Mouse (Mus musculus): Measurements from ENCODE around the gene Hcn1. TPM values are rescaled to one million over a fixed set of nuclear protein-coding genes. Genes with fewer than 3 reads are reported as not detected.
A peak's percentile ranks its signal among the peaks of the same experiment; 100 is the strongest.

The Hcn1 gene
- polyA plus RNA-seq, 1 experiment from 2014 or later = 0.67 TPM

DNA sequence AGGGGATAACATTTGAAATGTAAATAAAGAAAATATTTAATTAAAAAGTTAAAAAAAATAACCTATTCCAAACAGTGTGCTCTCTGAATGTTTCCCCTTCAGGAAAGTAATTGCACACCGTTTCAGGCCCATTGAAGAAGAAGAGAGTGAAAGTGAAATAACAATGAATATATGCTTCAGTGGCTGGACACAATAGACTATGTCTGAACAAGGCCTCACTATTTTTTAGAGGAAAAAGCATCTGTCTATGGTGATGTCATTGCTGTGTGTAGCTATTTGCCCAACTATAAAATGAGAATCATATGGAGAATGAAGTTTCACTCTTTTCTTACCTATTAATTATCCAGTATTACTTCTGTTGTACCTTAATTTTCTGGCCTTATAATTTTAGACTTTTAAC lies 234.5 kb downstream of the Hcn1 start:
- 7% methylated on average over 1 of the region's 1 CpGs for WGBS
- ATAC-seq = no peak

DNA sequence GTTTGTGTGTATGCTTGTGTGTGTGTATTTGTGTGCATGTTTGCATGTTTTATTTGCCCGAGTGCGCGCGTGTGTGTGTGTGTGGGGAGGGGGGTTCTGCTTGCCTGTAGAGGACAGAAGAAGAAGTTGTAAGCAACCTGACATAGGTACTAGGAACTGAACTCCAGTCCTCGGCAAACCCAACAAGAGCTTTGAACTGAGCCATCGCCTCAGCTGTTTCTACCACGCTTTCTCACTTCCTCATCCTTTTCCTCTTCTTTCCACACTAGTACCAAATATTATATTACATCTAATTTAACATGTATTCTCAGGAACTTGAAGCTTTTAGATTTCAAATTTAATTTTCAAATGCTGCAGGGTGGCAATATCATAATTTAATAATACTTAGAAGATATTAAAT lies 236.1 kb downstream of the Hcn1 start:
- Histone ChIP-seq H3K27me3 (replicated peaks; ENCODE audit: control insufficient read depth, insufficient read depth, low read length) (no peaks in the 10 kb centered on the region), H3K27ac (ENCODE audit: low read length) (no peak overlapping the region), H3K4me2 (ENCODE audit: low read length) (no peak overlapping the region), H3K4me3 (replicated peaks; ENCODE audit: low read length) (no peak overlapping the region), H3K9ac (replicated peaks; ENCODE audit: low read depth, low read length) (no peak overlapping the region), H3K36me3 (ENCODE audit: control insufficient read depth, insufficient read depth) (no peaks in the 10 kb centered on the region), H3K9me3 (ENCODE audit: control insufficient read depth, low read length) (no peaks in the 10 kb centered on the region), H3K4me1 (replicated peaks; ENCODE audit: control insufficient read depth, insufficient read depth, low read length) (no peaks in the 10 kb centered on the region)
- 97% methylated on average over 7 of the region's 7 CpGs for WGBS
- ATAC-seq = no peak

More for the DNA sequence above, 234.5 kb downstream of the Hcn1 start:
- Histone ChIP-seq H3K9me3 (ENCODE audit: control insufficient read depth, low read length) (no peaks in the 10 kb centered on the region), H3K27ac (ENCODE audit: low read length) (no peak overlapping the region), H3K4me1 (replicated peaks; ENCODE audit: control insufficient read depth, insufficient read depth, low read length) (no peaks in the 10 kb centered on the region), H3K36me3 (ENCODE audit: control insufficient read depth, insufficient read depth) (no peaks in the 10 kb centered on the region), H3K4me2 (ENCODE audit: low read length) (no peak overlapping the region), H3K9ac (replicated peaks; ENCODE audit: low read depth, low read length) (no peak overlapping the region), H3K4me3 (replicated peaks; ENCODE audit: low read length) (no peak overlapping the region), H3K27me3 (replicated peaks; ENCODE audit: control insufficient read depth, insufficient read depth, low read length) (no peaks in the 10 kb centered on the region)

DNA sequence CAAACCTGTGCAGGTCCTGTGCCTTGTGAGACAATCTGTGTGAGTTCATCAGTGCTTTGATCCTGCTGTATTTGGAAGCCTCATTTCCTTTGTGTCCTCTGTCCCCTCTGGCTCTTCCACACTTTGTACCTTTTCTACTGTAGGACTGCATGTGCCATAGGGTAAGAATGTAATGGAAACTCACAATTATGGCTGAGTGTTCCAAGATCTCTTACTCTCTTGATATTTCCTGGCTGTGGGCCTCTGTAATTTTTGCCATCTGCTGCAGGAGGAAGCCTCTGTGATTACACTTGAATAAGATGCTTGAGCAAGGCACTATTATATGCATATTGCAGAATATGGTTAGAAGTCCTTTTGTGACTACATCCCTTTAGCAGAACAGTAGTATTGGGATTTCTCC lies 240.2 kb downstream of the Hcn1 start:
- no peak overlapping the region for H3K9ac ChIP-seq (replicated peaks; ENCODE audit: low read depth, low read length)
- H3K36me3 ChIP-seq (ENCODE audit: control insufficient read depth, insufficient read depth) = no peaks in the 10 kb centered on the region
- no peak overlapping the region for H3K4me3 ChIP-seq (replicated peaks; ENCODE audit: low read length)
- H3K4me1 ChIP-seq (replicated peaks; ENCODE audit: control insufficient read depth, insufficient read depth, low read length) = no peaks in the 10 kb centered on the region
- no peaks in the 10 kb centered on the region for H3K27me3 ChIP-seq (replicated peaks; ENCODE audit: control insufficient read depth, insufficient read depth, low read length)
- no peak for ATAC-seq
- no peak overlapping the region for H3K4me2 ChIP-seq (ENCODE audit: low read length)
- no peaks in the 10 kb centered on the region for H3K9me3 ChIP-seq (ENCODE audit: control insufficient read depth, low read length)
- H3K27ac ChIP-seq (ENCODE audit: low read length) = no peak overlapping the region

DNA sequence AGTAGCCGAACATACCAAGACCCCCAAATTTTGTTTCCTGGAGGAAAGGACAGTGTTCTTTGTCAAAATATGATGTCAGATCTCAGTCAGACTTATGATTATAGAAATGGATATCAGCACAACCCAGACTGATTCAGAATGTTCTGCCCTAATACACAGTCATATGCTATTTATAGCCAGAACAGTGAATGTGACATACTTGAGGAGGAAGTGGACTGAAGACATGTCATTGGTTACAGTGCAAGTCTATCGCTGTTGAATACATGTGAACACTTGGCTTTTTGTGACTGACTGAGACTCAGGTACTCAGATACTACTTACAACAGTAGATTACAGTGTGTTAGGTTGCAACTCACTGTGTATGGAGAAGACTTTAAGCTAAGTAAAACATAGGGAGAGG lies 245.2 kb downstream of the Hcn1 start:
- no peak for ATAC-seq
- WGBS = 98% methylated on average over 2 of the region's 2 CpGs

DNA sequence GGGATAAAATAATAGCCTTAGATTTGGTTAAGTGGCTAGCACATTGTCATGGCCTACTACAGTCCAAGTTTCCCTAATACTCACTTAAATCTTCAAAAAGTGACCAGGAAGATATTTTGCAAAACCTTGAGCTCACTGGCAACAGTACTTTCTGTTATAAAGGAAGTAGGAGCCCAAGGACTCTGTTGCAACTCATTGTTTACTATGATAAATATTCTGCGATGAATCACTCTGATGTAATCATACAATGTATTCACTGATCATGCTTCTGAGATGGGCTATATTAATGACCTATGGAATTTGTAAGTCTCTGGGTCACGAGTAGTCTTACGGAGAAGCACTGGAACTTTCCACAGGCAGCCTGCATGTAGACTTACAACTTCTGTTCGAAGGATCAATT lies 246.6 kb downstream of the Hcn1 start:
- Histone ChIP-seq H3K36me3 (ENCODE audit: control insufficient read depth, insufficient read depth) (no peaks in the 10 kb centered on the region), H3K9ac (replicated peaks; ENCODE audit: low read depth, low read length) (no peak overlapping the region), H3K27me3 (replicated peaks; ENCODE audit: control insufficient read depth, insufficient read depth, low read length) (no peaks in the 10 kb centered on the region), H3K27ac (ENCODE audit: low read length) (no peak overlapping the region), H3K4me2 (ENCODE audit: low read length) (no peak overlapping the region), H3K4me3 (replicated peaks; ENCODE audit: low read length) (no peak overlapping the region), H3K4me1 (replicated peaks; ENCODE audit: control insufficient read depth, insufficient read depth, low read length) (no peaks in the 10 kb centered on the region), H3K9me3 (ENCODE audit: control insufficient read depth, low read length) (no peaks in the 10 kb centered on the region)
- WGBS = 91% methylated on average over 4 of the region's 4 CpGs
- no peak for ATAC-seq

More for the DNA sequence above, 245.2 kb downstream of the Hcn1 start:
- H3K9ac ChIP-seq (replicated peaks; ENCODE audit: low read depth, low read length) = no peak overlapping the region
- H3K9me3 ChIP-seq (ENCODE audit: control insufficient read depth, low read length) = no peaks in the 10 kb centered on the region
- no peaks in the 10 kb centered on the region for H3K27me3 ChIP-seq (replicated peaks; ENCODE audit: control insufficient read depth, insufficient read depth, low read length)
- no peak overlapping the region for H3K4me2 ChIP-seq (ENCODE audit: low read length)
- no peaks in the 10 kb centered on the region for H3K36me3 ChIP-seq (ENCODE audit: control insufficient read depth, insufficient read depth)
- no peak overlapping the region for H3K27ac ChIP-seq (ENCODE audit: low read length)
- no peaks in the 10 kb centered on the region for H3K4me1 ChIP-seq (replicated peaks; ENCODE audit: control insufficient read depth, insufficient read depth, low read length)
- no peak overlapping the region for H3K4me3 ChIP-seq (replicated peaks; ENCODE audit: low read length)

DNA sequence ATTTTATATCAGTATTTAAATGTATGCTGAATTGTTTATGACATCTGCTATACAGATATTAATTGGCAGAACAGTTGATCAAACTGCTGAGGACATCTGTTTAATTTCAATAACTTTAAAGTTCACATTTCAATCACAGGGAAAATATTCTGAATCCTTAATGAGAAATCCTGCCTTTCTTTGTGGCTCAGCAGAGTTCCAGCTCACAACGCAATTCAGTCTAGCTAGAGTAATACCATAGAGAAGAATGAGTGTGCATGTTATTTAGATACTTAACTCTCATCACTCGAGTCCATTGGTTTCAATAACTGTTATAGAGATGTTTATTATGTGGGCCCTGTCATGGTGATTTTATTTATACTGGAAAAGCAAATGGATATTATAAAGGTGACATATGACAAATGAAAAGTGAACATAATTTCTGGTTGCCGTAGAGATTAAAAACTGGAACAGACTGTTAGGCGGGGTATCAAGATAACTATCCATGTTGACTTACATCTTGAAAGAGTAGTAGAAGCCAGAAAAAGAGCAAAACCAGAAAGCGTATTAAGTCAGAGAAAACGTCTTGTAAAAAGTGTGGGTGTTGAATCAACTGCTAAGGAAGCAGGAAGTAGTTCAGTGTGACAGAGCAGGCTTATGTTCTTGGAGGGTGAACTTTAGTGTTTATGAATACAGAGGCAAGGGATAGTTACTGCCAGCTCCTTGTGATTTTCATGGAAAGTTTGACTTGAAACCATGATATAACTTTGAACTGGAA lies 250.0 kb downstream of the Hcn1 start:
- H3K4me3 ChIP-seq (replicated peaks; ENCODE audit: low read length) = no peak overlapping the region
- no peak overlapping the region for H3K9ac ChIP-seq (replicated peaks; ENCODE audit: low read depth, low read length)
- H3K36me3 ChIP-seq (ENCODE audit: control insufficient read depth, insufficient read depth) = no peaks in the 10 kb centered on the region
- peak; percentile 66 for ATAC-seq
- no peak overlapping the region; the same call in 1 of the 2 replicates for H3K27ac ChIP-seq (ENCODE audit: low read length)
- no peaks in the 10 kb centered on the region for H3K4me1 ChIP-seq (replicated peaks; ENCODE audit: control insufficient read depth, insufficient read depth, low read length)
- no peak overlapping the region for H3K4me2 ChIP-seq (ENCODE audit: low read length)
- H3K27me3 ChIP-seq (replicated peaks; ENCODE audit: control insufficient read depth, insufficient read depth, low read length) = no peaks in the 10 kb centered on the region
- H3K9me3 ChIP-seq (ENCODE audit: control insufficient read depth, low read length) = no peaks in the 10 kb centered on the region
- 61% methylated on average over 6 of the region's 6 CpGs for WGBS

DNA sequence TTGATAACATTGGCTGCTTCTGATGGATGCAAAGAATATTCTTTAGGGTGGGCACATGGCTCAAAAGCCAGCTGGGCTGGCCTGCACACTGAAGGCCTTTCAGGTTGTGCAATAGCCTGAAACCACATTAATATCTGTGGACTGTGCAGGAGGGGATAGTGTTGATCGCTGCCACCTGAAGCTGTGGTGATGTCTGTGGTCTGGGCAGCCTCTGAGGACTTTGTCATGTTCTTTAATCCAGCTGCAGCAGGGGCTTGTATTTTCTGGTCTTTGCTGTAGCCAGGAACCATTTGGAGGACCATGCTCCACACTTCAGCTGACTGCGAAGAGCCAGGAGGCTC lies 250.6 kb downstream of the Hcn1 start:
- no peaks in the 10 kb centered on the region for H3K36me3 ChIP-seq (ENCODE audit: control insufficient read depth, insufficient read depth)
- no peaks in the 10 kb centered on the region for H3K27me3 ChIP-seq (replicated peaks; ENCODE audit: control insufficient read depth, insufficient read depth, low read length)
- H3K4me3 ChIP-seq (replicated peaks; ENCODE audit: low read length) = no peak overlapping the region
- no peak for ATAC-seq
- H3K4me2 ChIP-seq (ENCODE audit: low read length) = no peak overlapping the region
- 95% methylated on average over 2 of the region's 2 CpGs for WGBS
- peak overlapping the region; percentile 37 for H3K27ac ChIP-seq (ENCODE audit: low read length)
- no peaks in the 10 kb centered on the region for H3K4me1 ChIP-seq (replicated peaks; ENCODE audit: control insufficient read depth, insufficient read depth, low read length)
- no peaks in the 10 kb centered on the region for H3K9me3 ChIP-seq (ENCODE audit: control insufficient read depth, low read length)
- no peak overlapping the region for H3K9ac ChIP-seq (replicated peaks; ENCODE audit: low read depth, low read length)

DNA sequence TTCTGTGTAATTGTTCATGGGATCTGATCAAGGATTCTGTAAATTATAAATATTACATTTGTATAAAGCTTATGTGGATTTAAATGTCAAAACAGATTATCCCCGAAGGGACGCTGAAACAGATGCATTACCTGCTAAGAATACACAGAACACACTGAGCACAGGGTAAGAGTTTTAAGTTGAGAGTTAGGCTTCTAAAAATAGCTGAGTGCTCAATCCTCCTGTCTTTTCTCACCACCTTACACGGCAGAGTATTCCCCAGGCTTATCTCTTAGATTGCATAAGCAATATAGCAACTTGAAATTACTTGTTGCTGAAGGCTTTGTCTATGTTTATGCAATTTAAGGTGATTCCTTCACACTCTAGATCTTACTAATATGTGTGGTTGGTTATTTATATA lies 256.3 kb downstream of the Hcn1 start:
- Histone ChIP-seq H3K9me3 (ENCODE audit: control insufficient read depth, low read length) (no peaks in the 10 kb centered on the region), H3K27me3 (replicated peaks; ENCODE audit: control insufficient read depth, insufficient read depth, low read length) (no peaks in the 10 kb centered on the region), H3K4me3 (replicated peaks; ENCODE audit: low read length) (no peak overlapping the region), H3K9ac (replicated peaks; ENCODE audit: low read depth, low read length) (no peak overlapping the region), H3K36me3 (ENCODE audit: control insufficient read depth, insufficient read depth) (no peaks in the 10 kb centered on the region), H3K4me2 (ENCODE audit: low read length) (no peak overlapping the region), H3K27ac (ENCODE audit: low read length) (no peak overlapping the region), H3K4me1 (replicated peaks; ENCODE audit: control insufficient read depth, insufficient read depth, low read length) (no peaks in the 10 kb centered on the region)
- WGBS = 87% methylated on average over 3 of the region's 3 CpGs
- ATAC-seq = no peak

DNA sequence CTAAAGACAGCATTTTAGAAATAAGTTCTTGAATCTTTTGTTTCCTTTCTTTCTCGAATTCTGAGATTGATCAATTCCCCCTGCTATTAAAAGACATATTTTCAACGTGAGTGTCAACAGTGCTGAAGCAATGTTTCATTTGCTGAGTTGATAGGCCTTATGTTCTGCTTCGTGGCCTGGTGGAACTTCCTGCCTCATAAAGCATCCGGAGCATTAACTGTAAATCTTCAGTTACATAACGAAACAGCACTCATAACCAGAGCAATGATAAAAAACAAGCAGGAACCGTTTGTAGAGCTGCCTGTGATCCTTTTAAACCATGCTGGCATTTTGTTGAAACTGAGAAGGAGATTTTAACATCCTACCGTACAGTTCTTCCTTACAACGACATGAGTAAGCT lies 275.7 kb downstream of the Hcn1 start:
- WGBS = 77% methylated on average over 8 of the region's 8 CpGs

More for the DNA sequence above, 275.7 kb downstream of the Hcn1 start:
- H3K36me3 ChIP-seq (ENCODE audit: control insufficient read depth, insufficient read depth) = no peaks in the 10 kb centered on the region
- no peak overlapping the region for H3K4me2 ChIP-seq (ENCODE audit: low read length)
- no peak overlapping the region for H3K4me3 ChIP-seq (replicated peaks; ENCODE audit: low read length)
- ATAC-seq = no peak
- no peaks in the 10 kb centered on the region for H3K9me3 ChIP-seq (ENCODE audit: control insufficient read depth, low read length)
- H3K27ac ChIP-seq (ENCODE audit: low read length) = no peak overlapping the region
- H3K4me1 ChIP-seq (replicated peaks; ENCODE audit: control insufficient read depth, insufficient read depth, low read length) = no peaks in the 10 kb centered on the region
- no peaks in the 10 kb centered on the region for H3K27me3 ChIP-seq (replicated peaks; ENCODE audit: control insufficient read depth, insufficient read depth, low read length)
- no peak overlapping the region for H3K9ac ChIP-seq (replicated peaks; ENCODE audit: low read depth, low read length)

Data from forebrain, embryonic 16.5 days (tissue).